Mouse (Mus musculus): ENCODE data around the gene Taf8.
A peak's percentile ranks its signal among the peaks of the same experiment; 100 is the strongest.

Gene Taf8

DNA sequence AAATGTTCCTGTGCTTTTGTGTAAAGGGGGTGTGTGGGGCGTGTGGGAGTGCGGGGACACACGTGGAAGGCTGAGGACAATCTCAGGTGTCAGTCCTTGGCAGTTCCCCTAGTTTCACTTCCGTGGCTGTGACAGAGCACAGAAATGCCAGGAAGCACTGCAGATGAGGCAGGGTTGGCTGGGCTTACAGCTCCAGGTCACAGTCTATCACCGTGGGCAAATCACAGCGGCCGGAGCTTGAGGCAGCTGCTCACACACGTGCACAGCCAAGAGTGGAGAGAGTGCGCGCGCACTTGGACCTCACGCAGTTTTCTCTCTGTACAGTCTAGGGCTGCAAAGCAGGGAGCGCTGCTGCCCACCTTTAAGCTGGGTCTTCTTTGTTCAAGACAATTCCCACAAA lies 43.8 kb downstream of the Taf8 start:
- DNase-seq (ENCODE audit: low spot score in 2 of 2): no peak

DNA sequence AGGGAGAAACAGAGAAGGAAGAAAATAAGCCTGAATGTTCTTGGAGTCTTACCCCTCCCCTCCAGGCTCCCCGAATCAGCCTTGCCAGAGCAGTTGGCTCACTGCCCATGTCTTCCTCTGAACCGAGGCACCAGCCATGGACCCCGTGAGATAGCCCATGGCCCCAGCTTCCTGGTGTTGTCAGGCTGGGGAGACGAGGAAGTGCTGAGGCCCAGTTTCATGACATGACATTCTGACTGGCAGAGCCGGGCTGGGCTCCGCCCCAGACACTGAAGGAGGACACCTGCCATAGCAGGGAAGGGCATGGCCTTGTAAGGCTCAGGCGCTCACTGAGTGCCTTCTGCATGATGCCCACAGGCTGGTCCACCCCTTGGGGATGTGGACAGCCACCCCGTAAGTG lies 47.4 kb downstream of the Taf8 start:
- DNase-seq (ENCODE audit: low spot score in 2 of 2): no peak

DNA sequence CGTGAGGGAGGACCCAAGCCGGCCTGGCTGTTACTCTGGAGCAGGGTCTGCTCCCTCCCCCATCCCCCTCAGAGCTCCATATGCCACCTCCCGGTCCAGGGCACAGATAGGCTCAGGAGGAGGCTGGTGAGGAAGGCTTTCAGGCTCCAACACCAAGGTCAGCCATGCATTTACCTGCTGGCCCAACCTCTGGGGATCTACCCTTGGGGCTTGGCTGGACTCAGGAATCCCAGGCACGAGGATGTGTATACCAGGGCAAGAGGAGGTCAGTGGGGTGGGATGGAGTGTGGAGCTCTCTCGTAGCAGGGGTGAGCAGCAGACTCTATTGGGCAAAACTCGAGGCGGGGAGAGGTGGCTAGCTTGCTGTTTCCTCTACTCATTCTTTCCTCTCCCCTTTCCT lies 49.2 kb downstream of the Taf8 start:
- DNase-seq (ENCODE audit: low spot score in 2 of 2): no peak

DNA sequence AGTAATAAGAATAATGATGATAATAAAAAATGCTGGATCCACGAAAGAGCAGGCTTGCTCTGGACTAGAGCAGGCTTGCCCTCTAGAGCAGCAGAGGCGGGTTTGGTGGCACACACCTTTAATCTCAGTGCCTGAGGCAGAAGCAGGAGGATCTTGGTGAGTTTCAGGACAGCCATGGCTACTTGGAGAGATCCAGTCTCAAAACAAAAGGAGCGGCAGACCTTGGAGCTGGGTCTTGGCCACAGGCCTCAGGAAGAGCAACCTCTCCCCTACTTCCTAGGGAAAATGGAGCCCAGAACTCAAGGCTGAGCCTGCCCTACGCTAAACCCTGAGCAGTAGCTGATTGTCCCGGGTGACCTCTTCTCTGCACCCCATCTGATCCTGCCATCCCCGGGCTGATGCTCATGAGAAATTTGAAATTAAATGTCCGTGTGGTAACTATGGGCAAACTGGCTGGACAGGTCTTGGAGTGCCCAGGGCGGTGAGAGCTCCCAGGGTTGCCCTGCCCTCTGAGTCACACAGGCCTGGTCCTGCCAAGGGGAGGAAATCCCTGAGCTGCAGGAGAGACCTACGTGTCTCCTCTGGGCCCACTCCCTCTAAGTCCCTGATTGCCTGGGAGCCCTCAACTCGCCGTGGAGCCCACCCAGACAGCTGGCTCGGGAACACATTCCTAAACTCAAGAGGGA lies 51.1 kb downstream of the Taf8 start:
- no peak for DNase-seq (ENCODE audit: low spot score in 2 of 2)

DNA sequence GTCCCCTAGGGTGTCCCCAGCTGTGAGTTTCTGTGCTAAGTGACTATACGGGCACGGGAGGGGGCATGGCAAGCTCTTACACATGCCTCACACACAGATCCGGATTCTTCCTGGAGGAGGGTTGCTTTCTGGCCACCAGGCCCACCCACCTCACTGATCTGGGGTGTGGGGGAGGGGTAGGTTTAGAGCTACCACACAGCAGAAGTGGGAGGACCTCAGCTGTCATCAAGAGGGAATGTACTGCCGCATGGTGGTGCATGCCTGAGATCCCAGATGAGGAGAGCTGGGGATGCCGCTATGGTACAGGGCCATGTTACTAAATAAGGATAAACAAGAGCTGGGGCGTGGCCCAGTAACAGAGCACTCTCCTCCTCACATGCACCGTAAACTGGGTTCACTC lies 51.9 kb downstream of the Taf8 start:
- DNase-seq (ENCODE audit: low spot score in 2 of 2): no peak

DNA sequence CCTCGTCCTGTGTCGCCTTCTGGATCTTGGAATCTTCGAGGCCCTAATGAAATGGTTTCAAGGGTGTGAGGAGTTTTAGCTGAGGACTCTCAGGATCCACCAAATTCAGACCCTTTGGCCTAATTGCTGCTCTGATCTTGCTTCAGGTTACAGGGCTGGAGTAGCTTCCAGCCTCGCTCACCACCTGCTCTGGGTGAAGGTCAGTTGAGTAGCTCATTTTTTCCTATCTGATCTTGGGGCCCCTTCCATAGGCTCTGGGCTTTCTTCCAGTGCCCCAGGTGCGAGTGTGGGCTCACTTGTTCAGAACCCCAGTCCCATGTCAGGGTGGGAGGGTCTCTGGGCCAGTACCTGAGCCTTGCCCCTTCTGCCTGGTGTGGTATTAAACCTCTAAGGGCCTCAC lies 52.7 kb downstream of the Taf8 start:
- no peak for DNase-seq (ENCODE audit: low spot score in 2 of 2)

DNA sequence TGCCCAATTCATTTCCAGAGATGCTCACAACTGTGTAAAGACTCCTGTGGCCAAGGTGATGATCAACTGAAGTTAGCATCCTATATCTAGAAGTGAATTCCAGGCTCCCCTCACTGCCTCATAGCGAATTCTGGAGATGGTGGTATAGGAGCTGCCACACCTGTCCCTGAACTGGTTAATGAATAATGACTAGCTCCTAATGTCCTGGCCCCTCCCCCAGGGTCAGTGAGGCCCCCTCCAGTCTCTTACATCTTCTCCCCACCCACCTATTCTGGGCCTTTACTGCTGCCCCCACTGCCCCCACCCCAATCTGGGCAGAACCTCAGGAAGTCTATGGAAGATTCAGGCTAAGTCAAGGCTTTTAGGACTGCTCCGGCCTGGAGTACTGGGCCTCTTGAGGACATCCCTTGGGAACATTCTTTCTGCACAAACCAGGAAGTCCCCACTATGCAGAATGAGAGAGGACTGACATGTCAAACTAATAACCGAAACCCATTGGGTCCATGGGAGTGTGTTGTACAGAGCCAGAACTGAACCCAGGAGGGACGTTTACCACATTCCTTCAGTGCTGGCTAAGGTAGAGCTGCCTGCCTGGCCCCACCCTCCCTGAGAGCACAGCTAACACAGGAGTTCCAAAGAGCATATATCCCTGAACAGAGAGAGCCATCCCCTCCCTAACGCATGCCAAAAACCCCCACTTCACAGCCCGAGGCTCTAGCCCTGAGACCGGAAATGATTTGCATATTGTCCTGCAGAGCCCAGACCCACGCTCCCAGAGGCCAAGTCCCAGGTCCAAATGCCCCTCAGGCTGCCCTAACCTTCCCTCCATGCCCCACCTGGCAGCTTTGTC lies 53.3 kb downstream of the Taf8 start:
- DNase-seq (ENCODE audit: low spot score in 2 of 2): no peak

DNA sequence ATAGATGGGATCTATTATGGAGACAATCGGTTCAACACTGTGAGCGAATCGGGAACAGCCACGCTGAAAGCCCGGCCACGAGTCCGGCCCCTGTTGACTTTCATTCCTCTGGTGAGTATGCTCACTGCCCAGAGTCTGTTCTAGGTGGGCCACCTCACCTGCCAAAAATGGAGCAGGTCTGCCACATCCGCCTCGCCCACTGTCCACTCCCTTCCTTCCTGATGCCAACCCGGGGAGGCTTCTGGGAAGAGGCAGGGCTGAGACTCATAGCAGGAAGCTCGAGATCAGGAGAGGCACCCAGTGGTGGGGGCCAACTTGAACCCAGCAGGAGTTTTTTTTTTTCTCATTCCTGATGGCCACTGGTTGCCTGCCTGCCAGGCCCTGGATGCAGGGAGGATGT lies 55.5 kb downstream of the Taf8 start:
- DNase-seq (ENCODE audit: low spot score in 2 of 2): no peak

DNA sequence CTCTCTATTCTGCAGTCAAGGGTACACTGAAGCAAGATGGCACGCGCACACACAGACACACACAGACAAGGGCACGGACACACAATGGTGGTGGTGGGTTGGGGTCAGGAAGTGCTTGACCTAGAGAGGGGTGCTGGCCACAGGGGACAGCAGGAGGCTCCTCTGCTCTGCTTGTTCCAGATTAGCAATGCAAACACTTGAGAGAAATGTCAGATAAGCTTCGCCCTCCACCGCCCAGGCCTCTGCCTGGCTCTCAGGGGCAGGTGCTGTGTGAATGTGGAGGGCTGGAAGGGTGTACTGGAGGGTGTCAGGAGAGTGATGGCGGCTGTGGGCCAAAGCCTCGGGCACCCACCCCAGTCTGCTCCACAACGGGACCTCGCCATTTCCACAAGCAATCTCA lies 56.1 kb downstream of the Taf8 start:
- no peak for DNase-seq (ENCODE audit: low spot score in 2 of 2)

DNA sequence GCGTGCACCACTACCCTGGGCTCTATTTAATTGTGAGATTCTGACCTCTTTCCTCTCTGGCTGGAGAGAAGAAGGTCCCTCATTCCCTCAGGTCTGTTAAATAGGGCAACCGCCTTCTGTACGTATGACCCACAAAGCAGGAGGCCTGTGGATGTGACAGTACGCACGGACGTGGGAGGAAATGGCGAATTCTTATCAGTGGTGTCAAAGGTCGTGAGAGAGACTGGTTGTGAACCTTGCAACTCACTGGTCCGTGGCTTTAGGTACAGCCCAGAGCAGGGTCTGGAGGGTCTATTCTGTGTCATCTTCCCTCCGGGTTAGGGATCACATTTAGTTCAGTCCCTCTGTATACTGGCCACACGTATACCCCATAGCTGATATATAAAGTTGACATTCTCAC lies 56.6 kb downstream of the Taf8 start:
- no peak for DNase-seq (ENCODE audit: low spot score in 2 of 2)

DNA sequence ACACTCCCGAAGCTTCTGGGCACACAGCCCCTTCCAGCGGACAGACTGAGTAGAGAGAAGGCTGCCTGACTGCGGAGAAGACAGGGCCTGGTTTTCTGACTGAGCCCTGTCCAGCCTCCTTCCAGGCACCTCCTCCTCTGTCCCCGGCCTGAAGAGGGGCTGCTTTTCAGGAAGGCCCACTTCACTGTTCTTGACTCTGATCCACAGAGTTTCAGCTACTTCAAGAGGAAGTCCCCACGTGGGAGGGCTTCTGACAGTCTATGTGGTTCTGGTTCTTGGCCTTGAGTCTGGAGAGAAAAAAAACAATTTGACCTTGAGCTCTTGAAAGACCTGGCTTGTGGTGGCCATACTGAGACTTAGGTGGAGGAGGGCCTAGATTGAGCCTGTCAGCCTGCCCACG lies 58.0 kb downstream of the Taf8 start:
- no peak for DNase-seq (ENCODE audit: low spot score in 2 of 2)

DNA sequence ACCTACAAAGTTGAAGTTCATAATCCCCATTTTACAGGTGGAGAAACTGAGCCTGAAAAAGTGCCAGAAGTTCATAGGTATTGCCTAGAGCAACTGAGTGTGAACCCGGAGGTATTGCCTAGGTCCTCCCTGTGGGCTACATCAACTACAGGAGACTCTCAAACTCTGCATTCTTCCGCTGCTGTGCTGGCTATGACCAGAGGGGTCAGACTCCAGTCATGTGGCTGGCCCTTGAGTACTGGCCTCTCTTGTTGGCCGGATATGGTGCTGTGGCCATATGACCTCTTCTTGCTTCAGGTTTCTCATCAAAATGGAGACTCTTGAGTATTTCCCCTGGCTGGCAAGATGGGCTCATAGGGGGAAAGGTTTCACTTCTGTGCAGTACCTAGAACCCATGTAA lies 59.8 kb downstream of the Taf8 start:
- DNase-seq (ENCODE audit: low spot score in 2 of 2): no peak

DNA sequence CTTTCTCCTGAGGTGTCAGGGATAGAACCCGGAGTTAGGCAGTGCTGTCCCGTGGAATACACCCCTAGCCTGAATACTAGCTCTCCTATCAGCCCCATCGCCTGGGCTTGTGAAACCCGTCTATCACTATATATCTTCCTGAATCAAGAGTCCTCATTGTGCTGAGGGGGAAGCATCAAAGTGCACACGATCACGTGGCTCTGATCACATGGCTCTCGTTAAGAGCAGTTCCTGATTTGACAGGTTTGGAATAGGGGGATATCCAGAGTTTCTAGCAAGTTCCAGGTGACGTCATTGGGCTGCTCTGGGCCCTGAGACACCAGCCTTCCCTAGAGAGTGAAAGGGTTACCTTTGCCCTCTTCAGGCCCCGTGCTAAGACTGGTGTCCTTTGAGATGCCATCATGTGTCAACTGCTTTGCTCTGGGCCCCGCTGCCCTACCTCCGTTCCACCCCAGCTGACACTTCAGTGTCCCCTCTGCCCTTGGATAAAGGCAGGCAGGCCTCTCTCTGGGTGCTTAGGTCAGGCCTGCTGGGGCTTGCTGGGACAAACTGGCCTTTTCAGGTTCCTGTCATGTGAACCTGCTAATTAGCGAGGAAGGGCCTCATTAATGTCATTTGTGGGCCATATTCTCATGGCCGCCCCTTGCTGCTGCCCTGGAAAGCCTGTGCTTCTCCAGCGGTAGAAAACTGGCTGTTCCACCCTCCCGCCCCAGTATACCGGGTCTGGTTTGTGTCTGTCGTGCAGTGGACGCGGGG lies 60.6 kb downstream of the Taf8 start:
- no peak for DNase-seq (ENCODE audit: low spot score in 2 of 2)

DNA sequence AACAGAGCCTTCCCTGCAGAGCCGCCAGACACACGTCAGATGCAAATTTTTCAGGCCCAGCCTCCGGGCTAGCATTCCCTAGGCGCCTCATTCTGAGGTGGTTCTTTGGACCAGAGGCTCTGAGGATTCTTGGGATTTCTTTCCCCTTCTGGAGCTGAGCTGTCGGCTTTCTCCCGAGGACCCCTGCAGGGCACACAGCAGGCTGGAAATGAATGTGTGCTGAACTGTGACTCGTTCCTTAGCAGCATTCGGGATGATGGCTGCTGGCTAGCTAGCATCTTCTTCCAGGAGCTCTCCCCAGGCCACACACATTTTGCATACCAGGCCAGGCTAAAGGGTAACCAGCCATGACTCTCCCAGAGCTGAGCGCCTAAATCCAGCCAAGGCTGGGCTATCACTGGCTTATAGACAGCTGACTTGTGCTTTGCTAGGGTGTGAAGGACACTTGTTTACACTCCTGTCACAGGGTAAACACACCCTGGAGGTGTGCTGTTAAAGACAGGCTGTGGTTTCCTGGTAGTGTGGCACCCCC lies 61.7 kb downstream of the Taf8 start:
- DNase-seq (ENCODE audit: low spot score in 2 of 2): peak in 1 of 2 experiments; percentile 18

DNA sequence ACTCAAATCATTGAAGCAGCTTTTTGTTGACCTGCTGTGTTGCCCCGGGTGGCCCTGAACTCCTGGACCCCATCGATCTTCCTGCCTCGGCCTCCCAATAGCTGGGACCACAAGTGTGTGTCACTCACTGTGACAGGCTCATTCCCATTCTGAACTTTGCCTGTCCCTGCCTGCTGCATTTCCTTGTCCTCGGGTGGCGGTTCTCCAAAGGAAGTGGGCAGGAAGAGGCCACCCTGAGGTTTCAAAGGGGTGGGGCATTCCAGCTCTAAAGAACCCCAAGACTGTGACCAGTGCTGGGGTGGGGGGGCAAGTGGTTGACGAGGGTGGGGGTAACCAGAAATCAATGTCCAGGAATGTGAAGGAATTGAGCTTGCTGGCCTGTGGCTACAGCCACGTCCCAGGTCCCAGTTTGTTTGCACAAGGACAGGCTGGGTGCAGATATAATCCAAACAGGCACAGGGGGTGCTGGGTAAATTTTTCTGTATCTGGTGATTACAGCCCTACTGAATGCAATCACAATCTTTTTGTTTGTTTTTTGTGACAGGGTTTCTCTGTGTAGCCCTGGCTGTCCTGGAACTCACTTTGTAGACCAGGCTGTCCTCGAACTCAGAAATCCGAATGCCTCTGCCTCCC lies 62.6 kb downstream of the Taf8 start:
- no peak for DNase-seq (ENCODE audit: low spot score in 2 of 2)

DNA sequence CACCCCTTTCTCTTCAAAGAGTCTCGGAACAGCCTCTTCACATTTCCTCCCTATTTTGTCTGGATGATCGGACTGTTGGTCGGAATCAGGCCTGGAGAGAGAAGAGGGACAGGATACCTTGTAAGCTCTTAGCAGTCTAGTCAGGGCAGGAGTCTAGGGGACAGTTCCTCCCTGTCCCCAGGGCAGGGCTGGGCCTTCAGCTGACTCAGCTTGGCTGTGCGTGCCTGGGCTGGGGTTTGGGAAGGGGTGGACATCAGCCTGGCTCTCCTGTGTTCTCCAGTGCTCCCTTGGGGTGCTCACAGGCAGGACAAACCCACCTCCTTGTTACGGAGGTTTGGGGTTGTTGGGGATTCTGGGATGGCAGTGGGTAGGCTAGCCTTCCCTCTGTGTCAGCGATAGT lies 63.5 kb downstream of the Taf8 start:
- no peak for DNase-seq (ENCODE audit: low spot score in 2 of 2)

DNA sequence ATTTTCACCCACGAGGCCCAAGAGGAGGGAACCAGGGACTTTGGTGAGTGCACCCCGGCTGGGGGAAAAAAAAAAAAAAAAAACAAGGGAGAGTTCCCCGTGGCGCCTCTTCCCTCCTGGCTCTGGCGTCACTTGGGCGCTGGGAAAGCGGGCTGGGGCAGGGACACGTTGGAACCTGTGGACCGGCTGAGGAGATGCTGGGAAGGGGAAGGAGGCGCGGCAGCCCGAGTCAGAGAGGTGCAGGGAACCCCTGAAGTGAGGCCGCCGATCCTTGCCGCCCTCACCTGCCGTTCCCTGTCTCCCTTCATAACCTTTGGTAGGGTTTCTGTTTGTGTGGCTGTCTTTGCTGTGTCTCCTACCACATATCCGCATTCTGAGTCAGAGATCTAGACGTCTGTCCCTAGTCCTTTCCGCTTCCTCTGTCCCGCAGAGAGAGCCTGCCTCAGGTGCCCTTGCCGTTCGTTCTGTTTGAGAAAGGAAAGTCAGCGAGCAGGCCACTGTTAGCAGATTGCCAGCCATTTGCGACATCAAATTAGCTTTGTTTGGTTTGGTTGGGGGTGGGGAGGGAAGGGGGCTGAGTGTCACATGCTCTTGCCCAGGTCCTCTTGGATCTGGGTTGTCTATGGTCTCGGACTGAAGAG lies 65.1 kb downstream of the Taf8 start, which contains the start of gene 1700001C19Rik:
Gene 1700001C19Rik, minus strand, starts transcription at position 470 of the 641 bp plus-strand sequence.
- DNase-seq (ENCODE audit: low spot score in 2 of 2): no peak

DNA sequence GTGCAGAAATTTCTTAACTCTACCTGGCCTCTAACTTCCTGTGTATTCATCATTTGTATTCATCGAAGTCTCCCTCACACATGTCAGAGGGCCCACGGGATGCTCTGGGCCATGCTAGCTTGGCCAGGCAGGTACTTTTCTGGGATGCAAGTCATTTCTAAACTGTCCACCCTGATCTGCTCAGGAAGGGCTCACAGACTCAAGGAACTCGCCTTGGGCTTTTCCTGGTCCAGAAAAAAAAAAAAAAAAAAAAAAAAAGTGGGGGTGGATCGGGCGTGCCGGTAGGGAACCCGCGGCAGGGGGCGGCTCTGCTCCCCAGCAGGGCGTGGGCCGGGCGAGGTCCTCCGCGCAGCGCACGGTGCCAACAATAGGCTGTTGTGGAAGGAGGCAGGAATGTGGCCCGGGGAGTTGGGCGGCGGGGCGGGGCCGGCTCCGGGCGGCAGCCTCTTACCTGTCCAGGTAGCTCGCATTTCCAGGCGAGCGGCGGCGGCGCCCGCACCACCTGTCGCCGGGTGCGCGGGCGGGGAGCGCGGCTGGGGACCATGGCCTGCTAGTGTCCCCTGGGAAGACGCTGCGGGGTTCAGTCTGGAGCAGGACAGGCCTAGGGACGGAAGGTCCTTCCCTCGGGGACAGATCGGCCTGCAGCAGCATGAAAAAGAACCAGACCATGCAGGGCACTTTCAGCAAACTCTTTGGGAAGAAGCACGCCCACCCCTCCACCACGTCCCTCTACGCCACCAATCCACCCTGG lies 65.8 kb downstream of the Taf8 start, which contains the start of gene AI661453:
Gene AI661453, plus strand, starts transcription at position 460 of the 751 bp plus-strand sequence.
- DNase-seq (ENCODE audit: low spot score in 2 of 2): no peak
